Mouse (Mus musculus) gastrocnemius, adult 2 months (tissue): ENCODE measurements around the gene Rsu1. TPM values are rescaled to one million over a fixed set of nuclear protein-coding genes. Genes with fewer than 3 reads are reported as not detected.

Experiments
- DNase-seq: peaks from one replicate; pipeline ENCODE4 v3.0.0; 2022
- H3K27ac ChIP-seq: fragments of 200-600 bp; 2 replicates; pipeline ENCODE4 v1.8.1; 2022; ENCODE audit warnings: mild to moderate bottlenecking
- H3K4me3 ChIP-seq: fragments of 200-600 bp; 2 replicates; pipeline ENCODE4 v1.8.1; 2022; ENCODE audit warnings: mild to moderate bottlenecking, moderate library complexity
- CTCF ChIP-seq: fragments of 200-600 bp; IDR thresholded peaks from 2 replicates; pipeline ENCODE4 v1.8.1; 2022; ENCODE audit warnings: antibody characterized with exemption, mild to moderate bottlenecking, moderate library complexity
- intact Hi-C: fragments of 180-260 bp; cut with DNase I; formaldehyde crosslinking; loops from one replicate; pipeline ENCODE4 v1.15.1; 2025
- total RNA-seq, 2 experiments: library from RNA; stranded (reverse); gene quantifications; 2 replicates each; pipeline ENCODE4 v1.2.3; 2021

Gene Rsu1
- total RNA-seq, 2 experiments from 2014 or later, result 29.4 to 35.2 TPM

- no peak overlapping the region for H3K4me3 ChIP-seq
- DNase-seq, result no peak
- intact Hi-C loops, result no loop called here
- TF ChIP-seq CTCF, result no peak
- H3K27ac ChIP-seq, result no peak overlapping the region
These were observed 210.6 kb downstream of the Rsu1 start for GRCm38 (mm10) chr2:13060426-13061170.

DNA sequence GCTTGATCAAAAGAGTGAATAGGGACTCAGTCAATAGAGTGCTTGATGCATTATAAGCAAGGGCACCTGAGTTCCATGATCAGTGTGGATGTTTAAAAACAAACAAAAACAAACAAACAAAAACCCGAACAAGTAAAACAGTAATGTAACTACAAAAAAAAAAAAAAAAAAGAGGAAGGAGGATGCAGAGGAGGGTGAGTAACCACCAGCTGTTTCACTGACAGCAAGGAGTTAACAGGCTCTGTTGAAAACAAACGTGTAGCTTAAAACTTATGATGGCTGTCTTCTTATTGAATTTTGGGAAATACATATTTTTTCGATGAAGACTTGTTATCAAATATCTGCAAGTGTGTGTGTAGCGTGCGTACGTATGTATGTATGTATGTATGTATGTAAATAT lies 222.6 kb downstream of the Rsu1 start:
- DNase-seq, result no peak
- intact Hi-C loops, result no loop called here
- no peak for TF ChIP-seq CTCF
- H3K4me3 ChIP-seq, result no peak overlapping the region
- no peak overlapping the region for H3K27ac ChIP-seq

DNA sequence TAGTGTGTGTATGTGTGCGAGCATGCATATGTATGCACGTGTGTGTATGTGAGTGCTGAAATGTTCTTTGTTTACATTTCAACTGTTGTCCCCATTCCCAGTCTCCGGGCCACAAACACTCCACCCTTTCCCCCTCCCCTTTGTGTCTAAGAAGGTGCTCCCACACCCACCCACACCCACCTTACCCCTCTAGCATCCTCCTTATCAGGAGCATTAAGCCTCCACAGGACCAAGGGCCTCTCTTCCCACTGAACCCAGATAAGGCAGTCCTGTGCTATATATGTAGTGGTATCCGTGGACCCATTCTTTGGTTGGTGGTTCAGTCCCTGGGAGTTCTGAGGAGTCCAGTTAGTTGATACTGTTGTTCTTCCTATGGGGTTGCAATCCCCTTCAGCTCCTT lies 226.7 kb downstream of the Rsu1 start:
- no peak for DNase-seq
- Histone ChIP-seq H3K27ac (no peak overlapping the region), H3K4me3 (no peak overlapping the region)
- TF ChIP-seq CTCF, result no peak
- intact Hi-C loops, result no loop called here

DNA sequence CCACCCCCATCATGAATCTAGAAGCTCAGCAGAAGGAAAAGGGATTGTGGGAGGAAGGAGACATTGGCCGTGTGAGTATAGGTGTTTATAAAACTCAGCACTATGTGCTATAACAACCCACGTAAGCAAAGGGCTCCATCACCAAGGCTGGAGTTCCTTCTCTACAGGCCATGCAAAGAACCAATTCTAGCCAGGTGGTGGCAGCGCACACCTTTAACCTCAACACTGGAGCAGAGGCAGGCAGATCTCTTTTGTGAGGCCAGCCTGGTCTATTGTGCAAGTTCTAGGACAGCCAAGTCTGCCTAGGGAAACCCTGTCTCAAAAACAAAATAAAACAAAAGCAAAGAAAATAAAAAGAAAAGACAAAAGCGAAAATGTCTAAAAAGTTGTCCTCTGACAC lies 231.4 kb downstream of the Rsu1 start:
- TF ChIP-seq CTCF, result no peak
- DNase-seq, result no peak
- Histone ChIP-seq H3K27ac (no peak overlapping the region), H3K4me3 (no peak overlapping the region)
- intact Hi-C loops, result no loop called here

DNA sequence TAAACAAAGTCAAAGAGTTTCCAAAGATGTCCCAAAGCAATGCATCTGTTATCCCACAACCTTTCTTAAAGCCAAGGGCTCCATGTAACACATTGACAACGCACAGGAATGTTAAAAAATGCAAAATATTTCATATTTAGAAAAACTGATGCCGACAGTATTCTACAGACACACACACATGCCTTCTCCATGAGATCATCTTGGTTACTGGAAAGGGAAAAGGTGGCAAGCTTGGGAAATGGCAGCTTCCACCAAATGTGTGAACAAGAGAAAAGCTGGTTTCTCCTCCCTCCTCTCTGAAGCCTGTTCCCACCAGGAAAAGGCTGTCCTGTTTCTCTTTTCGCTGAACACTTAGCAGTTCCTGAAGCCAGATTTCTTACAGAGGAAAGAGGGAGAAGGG lies 232.4 kb downstream of the Rsu1 start:
- H3K27ac ChIP-seq, result no peak overlapping the region
- intact Hi-C loops, result no loop called here
- no peak overlapping the region for H3K4me3 ChIP-seq
- TF ChIP-seq CTCF, result no peak
- DNase-seq, result no peak

Other genes with a start within 250 kb of the Rsu1 start
- gene Cubn, start 220.4 kb upstream of the Rsu1 start, total RNA-seq, result under 1 TPM; 0.05 to 0.06 TPM